Mouse (Mus musculus): ENCODE results near the gene Plb1. TPM values are rescaled to one million over a fixed set of nuclear protein-coding genes. Genes with fewer than 3 reads are reported as not detected.

The Plb1 gene
- total and polyA plus RNA-seq, 3 experiments = 0.51 to 2.3 (median 0.66) TPM

DNA sequence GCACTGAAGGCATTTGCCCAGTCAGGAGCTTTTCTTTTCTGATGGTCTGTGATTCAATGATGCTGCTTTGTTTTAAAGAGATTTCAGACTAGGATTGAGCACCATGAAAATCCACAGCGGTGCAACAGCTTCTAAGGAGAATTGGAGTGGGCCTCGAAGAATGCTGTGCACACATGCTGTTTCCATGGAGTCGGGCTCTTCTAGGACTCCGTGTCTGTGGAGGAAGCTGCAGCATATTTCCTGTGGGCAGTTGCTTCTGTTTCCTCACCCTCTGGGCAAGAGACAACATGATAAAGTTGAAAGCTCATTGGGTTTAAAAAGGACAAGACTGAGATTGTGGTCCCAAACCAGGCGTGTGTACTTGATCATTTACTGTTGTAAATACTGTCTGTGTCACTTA lies 157.8 kb downstream of the Plb1 start:
- H3K36me3 ChIP-seq (replicated peaks in 1 of 2; ENCODE audit: control insufficient read depth in 1 of 2, insufficient read depth in 1 of 2, low read length in 1 of 2) = no peaks in the 10 kb centered on the region

DNA sequence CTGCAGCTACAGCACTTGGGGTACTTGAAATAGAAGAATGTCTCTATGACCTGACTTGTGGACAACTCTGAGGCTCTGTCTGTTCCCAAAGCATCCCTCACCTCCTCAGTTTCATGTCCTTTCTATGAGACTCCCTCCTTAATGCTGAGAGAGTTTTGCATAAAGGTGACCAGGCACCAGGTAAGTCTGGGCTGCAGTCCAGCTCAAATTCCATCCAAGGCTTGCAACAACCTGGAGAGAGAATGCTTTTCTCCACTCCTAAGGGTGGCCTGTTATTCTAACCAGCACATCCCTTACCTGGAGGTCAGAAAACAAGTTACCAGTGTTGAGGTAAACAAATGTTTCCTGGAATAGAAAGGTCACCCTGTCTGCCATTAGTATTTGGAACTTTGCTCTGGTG lies 159.8 kb downstream of the Plb1 start:
- Histone ChIP-seq H3K4me2 (ENCODE audit: insufficient read depth, low read depth, poor library complexity, severe bottlenecking) (no peak overlapping the region), H3K9ac (ENCODE audit: insufficient read depth, low read depth) (no peak overlapping the region), H3K4me3 (replicated peaks in 1 of 3; ENCODE audit: low read depth in 2 of 3, low read length in 2 of 3, poor library complexity in 1 of 3) (no peak overlapping the region), H3K27ac (ENCODE audit: insufficient read depth, low read depth) (no peak overlapping the region), H3K4me1 (ENCODE audit: control insufficient read depth in 1 of 2, insufficient read depth in 2 of 2) (no peaks in the 10 kb centered on the region), H3K36me3 (replicated peaks in 1 of 2; ENCODE audit: control insufficient read depth in 1 of 2, insufficient read depth in 1 of 2, low read length in 1 of 2) (no peaks in the 10 kb centered on the region), H3K9me3 (replicated peaks; ENCODE audit: low read length) (peaks cover 4% of the 10 kb centered on the region), H3K79me2 (replicated peaks; ENCODE audit: control insufficient read depth, extremely low read depth, insufficient read depth, poor library complexity, severe bottlenecking) (no peaks in the 10 kb centered on the region), H3K27me3 (replicated peaks) (no peaks in the 10 kb centered on the region)
- dilution Hi-C loops (cut with MboI; ENCODE audit: extremely low pct_ligation_motif_present, extremely low pct_unique_long_range_greater_than_20kb, low sequenced_read_pairs) (no loop called here), in situ Hi-C loops (cut with MboI; ENCODE audit: low pct_ligation_motif_present, low pct_unique_long_range_greater_than_20kb, low sequenced_read_pairs) (no loop called here)
- DNase-seq (ENCODE audit: extremely low read depth) = no peak
- no peak for TF ChIP-seq MEF2A (IDR thresholded peaks at IDR 0.05; ENCODE audit: borderline replicate concordance, low read depth, low read length)
- no peak for TF ChIP-seq UBTF (IDR thresholded peaks at IDR 0.05; ENCODE audit: low read depth, low read length)
- TF ChIP-seq ZNF384 (IDR thresholded peaks at IDR 0.05; ENCODE audit: low read depth, low read length) = no peak
- TF ChIP-seq EP300 (IDR thresholded peaks at IDR 0.05; ENCODE audit: low read length) = no peak
- no peak for TF ChIP-seq ZMIZ1 (IDR thresholded peaks at IDR 0.05; ENCODE audit: low read depth, low read length)
- no peak for TF ChIP-seq IRF4 (IDR thresholded peaks at IDR 0.05; ENCODE audit: low read depth, low read length)
- no peak for TF ChIP-seq MAFK (IDR thresholded peaks at IDR 0.05; ENCODE audit: insufficient replicate concordance, low read length)
- no peak for TF ChIP-seq USF1 (IDR thresholded peaks at IDR 0.05; ENCODE audit: low read depth, low read length)
- TF ChIP-seq TBP (conservative IDR thresholded peaks at IDR 0.05; ENCODE audit: low read depth, low read length) = no peak
- TF ChIP-seq KAT2A (IDR thresholded peaks at IDR 0.05; ENCODE audit: insufficient replicate concordance, low read length) = no peak
- no peak for TF ChIP-seq CHD1 (IDR thresholded peaks at IDR 0.05; ENCODE audit: low read depth, low read length)
- no peak for TF ChIP-seq ZKSCAN1 (IDR thresholded peaks at IDR 0.05; ENCODE audit: borderline replicate concordance, low read depth, low read length)
- no peak for TF ChIP-seq GABPA (IDR thresholded peaks at IDR 0.05; ENCODE audit: insufficient replicate concordance, low read depth, low read length)
- TF ChIP-seq BHLHE40 (IDR thresholded peaks at IDR 0.05; ENCODE audit: low read depth, low read length) = no peak
- TF ChIP-seq E2F4 (IDR thresholded peaks at IDR 0.05; ENCODE audit: insufficient replicate concordance, low read depth, low read length) = no peak
- TF ChIP-seq JUN (IDR thresholded peaks at IDR 0.05; ENCODE audit: insufficient read depth, low read depth, low read length) = no peak

More for the DNA sequence above, 157.8 kb downstream of the Plb1 start:
- H3K79me2 ChIP-seq (replicated peaks; ENCODE audit: control insufficient read depth, extremely low read depth, insufficient read depth, poor library complexity, severe bottlenecking) = no peaks in the 10 kb centered on the region
- TF ChIP-seq NRF1 (IDR thresholded peaks at IDR 0.05; ENCODE audit: low read depth, low read length) (no peak), USF1 (IDR thresholded peaks at IDR 0.05; ENCODE audit: low read depth, low read length) (no peak), CHD1 (IDR thresholded peaks at IDR 0.05; ENCODE audit: low read depth, low read length) (no peak), KAT2A (IDR thresholded peaks at IDR 0.05; ENCODE audit: insufficient replicate concordance, low read length) (no peak), IRF4 (IDR thresholded peaks at IDR 0.05; ENCODE audit: low read depth, low read length) (no peak), ELF1 (IDR thresholded peaks at IDR 0.05; ENCODE audit: low read depth, low read length) (no peak), HCFC1 (IDR thresholded peaks at IDR 0.05; ENCODE audit: low read depth, low read length) (no peak), PAX5 (IDR thresholded peaks at IDR 0.05; ENCODE audit: low read length) (no peak), TCF12 (IDR thresholded peaks at IDR 0.05; ENCODE audit: low read depth, low read length) (no peak), ZNF384 (IDR thresholded peaks at IDR 0.05; ENCODE audit: low read depth, low read length) (no peak), CTCF (conservative IDR thresholded peaks at IDR 0.05 in 1 of 2, IDR thresholded peaks at IDR 0.05 in 1 of 2; ENCODE audit: low read depth in 2 of 2, low read length in 2 of 2) (no peak), BHLHE40 (IDR thresholded peaks at IDR 0.05; ENCODE audit: low read depth, low read length) (no peak), ZMIZ1 (IDR thresholded peaks at IDR 0.05; ENCODE audit: low read depth, low read length) (no peak), MEF2A (IDR thresholded peaks at IDR 0.05; ENCODE audit: borderline replicate concordance, low read depth, low read length) (no peak), TBP (conservative IDR thresholded peaks at IDR 0.05; ENCODE audit: low read depth, low read length) (no peak), USF2 (conservative IDR thresholded peaks at IDR 0.05; ENCODE audit: low read depth, low read length) (no peak), RCOR1 (conservative IDR thresholded peaks at IDR 0.05; ENCODE audit: low read depth, low read length) (no peak), SIN3A (IDR thresholded peaks at IDR 0.05; ENCODE audit: low read length) (no peak), CHD2 (IDR thresholded peaks at IDR 0.05; ENCODE audit: low read length) (no peak)
- H3K9ac ChIP-seq (ENCODE audit: insufficient read depth, low read depth) = no peak overlapping the region
- dilution Hi-C loops (cut with MboI; ENCODE audit: extremely low pct_ligation_motif_present, extremely low pct_unique_long_range_greater_than_20kb, low sequenced_read_pairs) = no loop called here
- H3K4me3 ChIP-seq (replicated peaks in 1 of 3; ENCODE audit: low read depth in 2 of 3, low read length in 2 of 3, poor library complexity in 1 of 3) = no peak overlapping the region
- peaks cover 4% of the 10 kb centered on the region for H3K9me3 ChIP-seq (replicated peaks; ENCODE audit: low read length)
- DNase-seq (ENCODE audit: extremely low read depth) = no peak
- H3K27ac ChIP-seq (ENCODE audit: insufficient read depth, low read depth) = no peak overlapping the region
- no peak overlapping the region for H3K4me2 ChIP-seq (ENCODE audit: insufficient read depth, low read depth, poor library complexity, severe bottlenecking)
- H3K27me3 ChIP-seq (replicated peaks) = no peaks in the 10 kb centered on the region
- in situ Hi-C loops (cut with MboI; ENCODE audit: low pct_ligation_motif_present, low pct_unique_long_range_greater_than_20kb, low sequenced_read_pairs) = no loop called here
- H3K4me1 ChIP-seq (ENCODE audit: control insufficient read depth in 1 of 2, insufficient read depth in 2 of 2) = peaks cover 0 to 2% of the 10 kb centered on the region in 2 experiments; a peak in 1 of 4 replicates
